Mouse (Mus musculus) layer of hippocampus, adult 8-10 months (tissue): ENCODE results near the gene Mrpl47. TPM values are rescaled to one million over a fixed set of nuclear protein-coding genes. Genes with fewer than 3 reads are reported as not detected.
"Not testable (repeated sequence)": the region's sequence is repeated elsewhere in the genome, so short reads cannot be mapped to it uniquely, and the experiment has no call there.

Source experiments
- DNase-seq, 2 experiments: peaks; one replicate each; pipeline ENCODE4 v3.0.0; 2022; ENCODE audit warnings: low spot score in 2 of 2
- total RNA-seq, 4 experiments: library from RNA; stranded (reverse); gene quantifications; 2 replicates each; pipeline ENCODE4 v1.2.4; 2022

Gene Mrpl47
- total RNA-seq: 10 to 100 TPM; 15.2 to 24.7 (median 22.4) TPM

DNA sequence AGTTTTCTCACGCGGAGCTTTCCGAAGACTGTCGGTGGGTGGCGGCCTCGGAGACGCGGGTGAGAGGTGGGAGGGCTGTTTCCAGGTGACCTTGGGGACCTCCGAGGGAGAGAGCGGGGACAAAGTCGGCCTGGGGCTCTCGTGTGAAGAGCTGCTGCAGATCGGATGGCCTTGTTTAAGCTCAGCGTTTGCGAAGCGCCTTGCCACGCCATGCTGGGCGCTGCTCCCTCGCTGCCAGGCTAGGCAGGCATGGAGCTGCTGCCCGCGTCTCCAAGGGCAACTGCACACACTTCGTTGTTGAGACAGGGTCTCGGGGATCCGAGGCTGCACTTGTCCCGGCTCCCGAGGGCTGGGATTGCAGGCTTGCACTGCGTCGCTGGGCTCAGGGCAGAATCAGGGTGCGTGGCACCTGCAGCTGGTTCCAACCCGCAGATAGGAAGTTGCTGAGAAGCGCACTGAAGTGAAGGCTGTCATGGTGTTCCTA is at the start of gene Mrpl47:
TSS of gene Mrpl47 (minus strand) at position 434 of the 484 bp plus-strand sequence.
- no peak for DNase-seq

DNA sequence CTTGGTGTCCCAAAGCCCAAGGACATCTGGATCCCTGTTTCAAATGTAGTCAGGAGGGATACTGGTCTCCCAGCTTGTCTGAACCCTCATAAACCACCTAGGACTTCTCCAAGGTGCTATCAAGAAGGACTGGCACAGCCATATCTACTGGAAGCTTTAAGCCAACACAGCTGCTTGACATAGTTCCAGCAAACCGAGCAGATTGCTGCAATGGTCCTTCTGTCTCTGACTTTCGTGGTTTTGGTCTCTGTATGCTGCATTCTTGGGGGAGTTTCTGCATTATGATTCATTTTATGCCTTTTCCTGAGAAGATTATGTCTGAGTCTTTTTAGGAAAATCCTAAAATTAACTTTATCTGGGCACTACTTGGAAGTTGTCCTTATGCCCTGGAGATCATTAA is 33.4 kb upstream of the Mrpl47 start:
- DNase-seq: no peak

DNA sequence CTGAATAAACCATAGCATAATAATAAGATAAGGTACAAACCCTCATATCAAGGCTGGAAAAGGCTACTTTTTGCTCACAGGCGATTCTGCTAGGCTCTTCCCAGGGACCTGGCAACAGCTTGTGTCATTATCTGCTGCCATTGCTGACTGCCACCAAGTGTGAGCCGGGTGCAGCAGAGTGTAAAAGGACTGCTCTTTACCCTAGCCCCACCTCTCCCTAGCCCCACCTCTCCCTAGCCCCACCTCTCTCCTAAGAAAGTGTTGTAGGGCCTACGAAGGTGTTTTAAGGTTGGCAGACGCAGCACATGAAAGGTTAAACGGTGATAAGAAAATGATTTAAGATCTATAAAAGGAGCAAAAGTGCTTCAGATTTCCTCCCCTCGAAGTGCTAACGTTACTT is 26.5 kb upstream of the Mrpl47 start:
- DNase-seq: no peak

DNA sequence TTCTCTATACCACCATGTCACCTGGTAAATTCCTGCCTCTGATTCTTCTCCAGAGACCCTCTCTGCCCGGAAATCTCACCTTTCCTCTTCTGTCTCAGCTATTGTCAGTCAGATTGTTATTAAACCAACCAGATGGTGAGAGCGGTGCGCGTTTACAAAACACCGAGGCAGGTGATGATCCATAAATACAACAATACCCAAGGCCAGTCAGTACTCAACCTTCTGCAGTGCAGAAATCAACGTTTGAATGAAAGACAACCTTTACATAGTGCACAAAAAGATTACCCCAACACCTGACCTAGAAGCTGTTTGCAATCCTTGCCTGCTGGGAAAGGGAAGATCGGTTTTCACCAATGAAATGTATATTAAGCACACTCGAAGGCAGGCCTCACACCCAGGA is 25.6 kb upstream of the Mrpl47 start:
- no peak for DNase-seq

DNA sequence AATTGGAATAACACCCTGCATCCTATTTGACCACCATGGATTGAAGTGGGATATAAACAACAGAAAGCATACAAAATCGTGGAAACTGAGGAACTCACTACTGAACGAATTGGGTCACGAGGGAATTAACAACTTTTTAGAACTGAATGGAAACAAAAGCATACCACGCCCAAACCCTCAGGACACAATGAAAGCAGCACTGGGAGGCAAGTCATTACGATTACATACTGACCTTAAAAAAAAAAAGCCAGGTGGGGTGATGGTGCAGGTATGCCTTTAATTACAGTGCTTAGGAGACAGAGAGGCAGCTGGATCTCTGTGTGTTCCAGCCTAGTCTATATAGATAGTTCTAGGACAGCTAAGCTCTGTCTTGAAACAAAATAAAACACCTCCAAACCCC is 21.8 kb upstream of the Mrpl47 start:
- no peak for DNase-seq

DNA sequence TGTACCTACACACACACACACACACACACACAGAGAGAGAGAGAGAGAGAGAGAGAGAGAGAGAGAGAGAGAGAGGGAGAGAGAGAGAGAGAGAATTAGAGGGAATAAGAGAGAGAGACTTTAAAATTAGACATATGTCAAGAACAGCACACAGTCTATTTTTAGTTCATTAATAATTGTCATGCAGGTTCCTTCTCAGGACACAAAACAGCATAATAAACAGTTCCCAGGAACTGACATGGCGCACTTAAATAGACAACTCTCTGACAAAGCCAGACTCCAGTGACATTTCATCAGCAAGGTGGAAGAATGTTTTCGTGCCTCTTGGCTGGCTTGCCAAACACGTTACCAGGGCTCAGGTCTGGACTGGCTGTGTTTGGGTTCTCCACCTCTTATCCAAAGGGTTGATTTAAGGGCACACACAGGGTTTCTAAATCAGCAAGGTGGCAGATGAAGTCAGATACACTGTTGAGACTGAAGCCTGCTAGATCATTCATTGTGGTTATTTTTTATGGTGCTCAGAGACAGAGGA is 17.0 kb upstream of the Mrpl47 start:
- DNase-seq: no peak

DNA sequence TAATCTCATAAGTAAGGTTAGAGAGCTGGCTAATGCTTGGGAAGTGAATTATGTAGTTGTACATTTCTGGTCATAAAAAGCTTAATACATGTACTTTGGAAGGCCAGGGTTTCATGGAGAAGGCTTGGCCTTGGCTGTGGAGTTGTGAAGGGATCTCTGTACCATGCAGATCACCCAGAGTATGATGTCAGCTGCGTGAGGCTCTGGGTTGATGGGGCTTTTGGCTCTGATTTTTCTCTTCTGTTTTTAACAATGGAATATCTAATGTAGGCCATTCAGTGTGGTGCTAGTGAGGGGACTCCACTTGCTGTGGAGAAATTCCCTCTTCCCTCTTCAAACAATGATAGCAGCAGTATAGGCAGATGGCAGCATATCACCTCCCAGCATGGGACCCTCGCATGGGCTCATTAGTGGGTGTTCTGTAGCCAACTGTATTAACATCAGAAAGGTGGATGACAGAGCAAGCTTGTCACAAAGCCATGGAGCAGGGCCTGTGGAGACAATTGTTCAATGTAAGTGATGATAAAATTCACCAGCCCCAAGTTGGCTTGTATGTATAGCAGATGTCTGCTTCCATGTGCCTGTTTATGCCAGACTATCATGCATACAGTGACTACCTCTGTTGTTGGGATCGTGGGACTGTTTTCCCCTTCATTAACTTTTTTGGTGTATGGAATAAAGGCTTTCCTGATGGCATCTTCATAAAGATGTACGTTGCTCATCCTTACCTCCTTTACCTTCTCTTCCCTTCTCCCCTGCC is 12.6 kb upstream of the Mrpl47 start:
- DNase-seq: no peak

DNA sequence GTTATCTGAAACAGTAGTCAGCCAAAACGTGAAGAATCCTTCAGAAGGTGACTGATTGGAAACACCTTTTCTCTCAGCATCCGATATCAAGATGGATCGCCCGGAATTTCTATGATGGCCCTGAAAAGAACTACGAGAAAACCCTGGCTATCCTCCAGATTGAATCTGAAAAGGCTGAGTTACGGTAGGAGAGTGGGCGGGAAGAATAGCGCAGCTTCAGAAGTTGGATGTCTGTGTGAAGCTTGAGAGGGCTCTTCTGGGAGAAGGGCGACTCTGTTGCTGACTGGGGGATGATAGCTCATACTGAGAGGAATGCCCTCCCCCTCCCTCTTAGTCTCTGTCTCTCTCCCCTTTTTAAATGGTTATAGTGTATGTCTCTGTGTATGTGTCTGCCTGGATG is 11.0 kb upstream of the Mrpl47 start:
- peak in 1 of 2 experiments; percentile 19 for DNase-seq

DNA sequence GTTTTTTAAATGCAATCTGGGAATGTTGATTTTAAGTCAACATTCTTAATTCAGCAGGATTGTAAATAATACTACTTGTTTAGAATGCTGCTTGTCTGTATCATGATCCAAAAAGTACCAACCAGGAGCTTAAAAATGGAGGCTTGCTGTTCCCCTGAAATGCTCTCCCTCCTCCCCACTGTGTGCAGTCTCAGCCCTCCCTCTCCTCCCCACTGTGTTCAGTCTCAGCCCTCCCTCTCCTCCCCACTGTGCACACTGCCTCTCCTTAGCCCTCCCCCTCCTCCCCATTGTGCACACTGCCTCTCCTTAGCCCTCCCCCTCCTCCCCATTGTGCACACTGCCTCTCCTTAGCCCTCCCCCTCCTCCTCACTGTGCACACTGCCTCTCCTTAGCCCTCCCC is 8.0 kb upstream of the Mrpl47 start:
- DNase-seq: not testable (repeated sequence)

DNA sequence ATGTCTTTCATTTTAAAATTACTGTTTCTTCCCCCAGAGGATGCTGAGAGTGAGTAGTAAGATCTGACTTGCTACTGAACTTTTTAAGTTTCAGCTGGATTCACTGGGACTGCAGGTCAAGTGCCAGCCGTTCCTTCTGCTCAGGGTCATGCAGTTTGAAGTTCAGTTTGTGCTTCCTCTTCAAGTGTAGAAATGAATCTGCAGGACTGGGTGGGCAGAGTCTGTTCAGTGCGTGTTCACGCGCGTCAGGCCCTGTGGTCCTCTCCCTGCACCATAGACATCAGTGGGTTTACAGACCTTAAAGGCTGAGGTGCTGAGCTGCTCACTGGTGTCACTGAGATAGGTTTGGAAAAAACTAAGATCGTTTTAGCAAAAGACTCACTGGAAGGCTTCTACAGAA is 7.6 kb upstream of the Mrpl47 start:
- DNase-seq: no peak

DNA sequence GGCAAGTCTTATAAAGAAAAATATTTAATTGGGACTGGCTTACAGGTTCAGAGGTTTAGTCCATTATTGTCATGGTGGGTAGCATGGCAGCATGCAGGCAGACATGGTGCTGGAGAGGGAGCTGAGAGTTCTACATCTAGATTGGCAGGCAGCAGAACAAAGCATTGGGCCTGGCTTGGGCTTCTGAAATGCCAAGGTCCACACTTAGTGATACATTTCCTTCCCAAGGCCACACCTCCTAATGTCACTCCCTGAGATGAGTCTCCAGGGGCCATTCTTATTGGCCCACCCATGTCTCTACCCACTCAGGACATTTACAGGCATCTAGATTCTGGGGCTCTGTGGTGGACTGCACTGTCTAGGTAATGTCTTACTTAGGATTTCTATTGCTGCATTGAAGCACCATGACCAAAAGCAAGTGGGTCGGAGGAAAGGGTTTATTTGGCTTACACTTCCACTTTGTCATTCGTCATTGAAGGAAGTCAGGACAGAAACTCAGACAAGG is 4.9 kb upstream of the Mrpl47 start:
- no peak for DNase-seq

DNA sequence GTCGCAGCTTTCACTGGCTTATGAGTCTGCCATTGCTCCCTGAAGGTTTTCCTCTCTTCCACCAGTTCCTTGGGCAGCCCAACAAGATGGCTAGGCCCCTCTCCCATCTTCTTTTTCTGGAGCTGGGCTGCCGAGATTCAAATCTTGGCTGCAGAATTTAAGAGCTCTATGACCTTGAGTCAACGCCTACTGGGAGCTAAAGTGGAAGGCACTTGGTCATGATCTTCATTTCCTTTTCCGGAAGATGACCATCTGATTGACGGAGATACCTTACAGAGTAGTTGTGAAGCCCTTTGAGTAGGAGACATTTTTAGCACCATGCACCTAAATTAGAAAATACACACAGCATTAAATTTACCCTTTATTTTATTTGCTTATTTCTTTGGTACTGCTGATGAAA is 1.1 kb upstream of the Mrpl47 start:
- no peak for DNase-seq

DNA sequence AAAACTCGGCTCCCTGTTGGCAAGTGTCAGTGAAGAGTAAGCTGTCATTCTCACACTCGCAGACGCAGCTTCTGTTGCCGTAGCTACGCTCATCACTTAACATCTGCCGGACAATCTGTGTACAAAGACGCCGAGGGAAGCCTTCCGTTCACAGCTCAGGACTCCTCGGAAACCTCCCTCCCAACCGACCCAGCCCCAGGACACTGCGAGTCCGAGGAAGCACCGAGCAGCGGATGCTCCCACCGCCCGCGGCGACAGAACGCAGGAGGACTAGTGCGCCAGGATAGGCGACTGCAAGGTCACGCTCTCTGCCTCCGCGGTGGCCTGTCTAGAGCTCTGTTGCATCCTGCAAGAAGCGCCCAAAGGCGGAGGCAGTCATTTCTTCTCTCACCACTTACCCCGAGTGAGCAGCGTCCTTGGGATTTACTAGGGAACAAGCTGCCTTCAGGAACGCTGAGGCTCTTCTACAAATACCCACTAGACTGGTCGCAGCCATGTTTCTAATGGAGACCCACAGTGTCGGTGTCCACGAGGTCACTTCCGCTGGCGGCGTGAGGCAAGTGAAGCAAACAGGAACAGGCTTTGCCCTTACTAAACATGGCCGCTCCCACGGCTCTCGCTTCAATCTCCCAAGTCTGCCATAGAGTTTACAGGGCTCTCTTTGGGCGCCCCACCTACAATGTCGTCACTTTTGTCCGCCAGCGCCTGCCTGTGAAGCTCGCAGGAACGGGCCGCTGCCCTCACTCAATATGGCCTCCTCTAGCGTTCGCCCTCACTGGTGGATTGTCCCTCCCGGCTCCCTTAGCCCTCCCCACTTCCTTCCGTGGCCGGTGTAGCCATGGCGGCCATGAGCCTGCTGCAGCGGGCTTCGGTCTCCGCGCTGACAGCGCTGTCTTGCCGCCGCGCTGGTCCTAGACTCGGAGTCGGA is 897 bp downstream of the Mrpl47 start, which contains the start of gene Ndufb5:
TSS of gene Ndufb5 (plus strand) at position 747 of the 928 bp plus-strand sequence.
- peak; percentile 99 for DNase-seq

DNA sequence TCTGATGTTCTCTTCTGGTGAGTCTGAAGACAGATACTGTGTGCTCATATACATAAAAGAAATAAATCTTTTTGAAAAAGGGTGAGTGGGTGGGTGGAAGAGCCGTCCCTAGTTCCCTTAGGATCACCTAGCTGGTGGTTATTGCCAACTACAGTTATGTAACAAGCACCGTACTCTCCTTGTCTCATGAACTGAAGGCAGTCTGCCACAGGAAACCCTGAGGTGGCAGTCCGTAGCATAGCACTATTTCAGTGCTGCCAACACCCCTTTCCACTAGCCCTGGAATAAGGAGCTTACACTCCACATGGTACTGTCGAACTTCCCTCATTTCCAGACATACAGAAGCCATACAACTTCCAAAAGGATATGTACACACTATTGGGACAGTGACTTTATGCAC is 9.5 kb downstream of the Mrpl47 start:
- no peak for DNase-seq

DNA sequence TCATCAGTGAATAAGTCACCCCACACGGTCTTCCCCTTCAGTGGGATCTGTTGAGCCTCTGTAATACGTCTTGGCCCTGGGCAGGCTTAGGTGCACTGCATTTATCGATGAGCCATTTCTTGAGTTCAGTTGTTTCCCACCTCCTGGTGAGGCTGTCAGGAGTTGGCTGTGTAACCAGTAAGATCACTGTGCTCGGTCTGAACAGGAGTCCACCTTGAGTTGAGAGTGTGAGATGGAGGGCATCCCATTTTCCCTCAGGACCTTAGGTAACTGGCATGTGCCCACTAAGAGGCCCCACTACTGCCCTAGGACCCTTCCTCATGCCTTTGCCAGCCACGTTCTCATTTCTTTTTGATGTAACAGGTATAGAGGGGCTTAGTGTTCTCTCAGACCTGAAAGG is 11.5 kb downstream of the Mrpl47 start:
- no peak for DNase-seq

DNA sequence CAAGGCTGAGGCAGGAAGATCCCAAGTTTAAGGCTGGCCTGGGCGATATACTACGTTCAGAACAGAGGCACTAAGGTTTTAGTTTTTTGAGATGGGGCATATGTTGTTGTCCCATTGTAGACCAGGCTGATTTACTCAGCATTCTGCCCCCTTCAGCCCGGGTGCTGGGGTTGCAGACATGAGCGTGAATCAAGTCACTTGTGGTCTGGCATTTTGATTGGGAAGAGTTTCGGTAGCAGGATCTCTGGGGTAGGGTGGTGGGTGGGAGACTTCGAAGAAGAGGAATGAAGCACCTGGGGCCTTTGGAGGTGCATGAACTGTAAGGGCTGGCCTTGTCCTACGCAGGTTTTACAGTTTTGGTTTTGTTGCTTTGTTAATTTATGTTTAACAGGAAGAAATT is 13.2 kb downstream of the Mrpl47 start:
- DNase-seq: no peak

DNA sequence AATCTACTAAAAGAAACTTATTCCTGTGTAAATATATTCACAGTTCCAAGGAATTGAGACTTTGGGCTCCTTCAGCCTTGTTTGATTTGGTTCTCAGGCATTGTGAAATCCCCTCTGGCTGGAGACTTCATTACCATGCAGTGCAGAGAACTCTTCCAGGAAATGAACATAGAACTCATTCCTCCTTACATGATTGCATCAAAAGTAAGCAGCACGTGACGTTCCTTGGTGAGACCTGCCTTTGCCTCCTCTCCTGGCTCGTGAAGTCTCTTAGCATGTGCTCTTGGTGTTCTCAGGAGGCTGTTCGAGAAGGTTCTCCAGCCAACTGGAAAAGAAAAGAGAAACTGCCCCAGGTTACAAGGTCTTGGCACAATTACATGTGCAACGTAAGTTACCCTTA is 19.1 kb downstream of the Mrpl47 start:
- DNase-seq: no peak

DNA sequence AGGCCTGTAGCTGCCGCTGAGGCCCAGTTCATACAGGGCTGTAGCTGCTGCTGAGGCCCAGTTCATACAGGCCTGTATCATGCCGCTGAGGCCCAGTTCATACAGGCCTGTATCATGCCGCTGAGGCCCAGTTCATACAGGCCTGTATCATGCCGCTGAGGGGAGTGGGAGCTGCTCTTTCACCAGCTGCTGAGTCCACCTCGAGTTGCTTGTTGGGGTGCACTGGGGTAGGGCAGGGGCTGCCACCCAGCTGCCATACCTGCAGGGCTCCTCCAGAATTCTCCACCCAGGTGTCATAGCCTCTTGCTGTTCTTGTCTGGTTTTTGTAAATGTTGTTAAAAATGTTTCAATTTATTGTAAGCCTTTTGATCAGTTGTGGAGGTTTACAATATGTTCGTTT is 20.0 kb downstream of the Mrpl47 start:
- not testable (repeated sequence) for DNase-seq

DNA sequence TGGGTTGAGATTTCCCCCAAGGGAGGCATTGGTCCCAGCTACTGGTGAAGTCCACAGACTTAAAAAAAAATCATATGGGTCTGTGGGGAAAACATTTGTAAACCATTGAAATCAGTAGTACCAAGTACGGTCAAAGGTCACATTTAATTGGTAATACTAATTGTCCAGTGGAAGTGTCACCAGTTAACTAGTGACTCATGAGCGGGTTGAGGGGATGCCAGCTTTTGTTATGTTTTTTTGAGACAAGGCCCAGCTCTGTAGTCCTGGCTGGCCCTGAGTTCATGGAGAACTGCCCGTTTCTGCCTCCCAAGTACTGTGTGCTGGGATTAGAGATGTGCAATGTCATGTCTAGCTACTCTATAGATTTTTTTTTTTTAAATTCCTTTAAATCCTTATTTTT is 23.7 kb downstream of the Mrpl47 start:
- no peak for DNase-seq

DNA sequence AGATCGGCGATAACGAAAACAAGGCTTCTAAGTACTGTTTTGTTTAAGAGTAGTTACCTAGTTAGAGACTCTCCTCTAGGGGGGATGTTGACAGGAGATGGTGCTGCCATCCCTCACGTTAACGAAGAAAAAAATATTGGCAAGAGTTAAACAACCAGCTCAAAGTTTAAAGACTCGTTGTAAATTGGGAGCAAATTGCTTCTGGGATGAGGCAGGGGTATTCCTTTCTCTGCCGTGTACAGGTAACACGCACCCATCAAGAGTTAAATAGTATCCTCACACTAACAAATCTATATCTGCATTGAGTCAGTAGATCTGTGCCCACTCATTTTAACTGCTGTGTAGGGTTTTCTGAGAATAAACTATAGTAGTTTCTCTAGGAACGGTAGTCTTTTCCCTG is 28.0 kb downstream of the Mrpl47 start:
- no peak for DNase-seq

DNA sequence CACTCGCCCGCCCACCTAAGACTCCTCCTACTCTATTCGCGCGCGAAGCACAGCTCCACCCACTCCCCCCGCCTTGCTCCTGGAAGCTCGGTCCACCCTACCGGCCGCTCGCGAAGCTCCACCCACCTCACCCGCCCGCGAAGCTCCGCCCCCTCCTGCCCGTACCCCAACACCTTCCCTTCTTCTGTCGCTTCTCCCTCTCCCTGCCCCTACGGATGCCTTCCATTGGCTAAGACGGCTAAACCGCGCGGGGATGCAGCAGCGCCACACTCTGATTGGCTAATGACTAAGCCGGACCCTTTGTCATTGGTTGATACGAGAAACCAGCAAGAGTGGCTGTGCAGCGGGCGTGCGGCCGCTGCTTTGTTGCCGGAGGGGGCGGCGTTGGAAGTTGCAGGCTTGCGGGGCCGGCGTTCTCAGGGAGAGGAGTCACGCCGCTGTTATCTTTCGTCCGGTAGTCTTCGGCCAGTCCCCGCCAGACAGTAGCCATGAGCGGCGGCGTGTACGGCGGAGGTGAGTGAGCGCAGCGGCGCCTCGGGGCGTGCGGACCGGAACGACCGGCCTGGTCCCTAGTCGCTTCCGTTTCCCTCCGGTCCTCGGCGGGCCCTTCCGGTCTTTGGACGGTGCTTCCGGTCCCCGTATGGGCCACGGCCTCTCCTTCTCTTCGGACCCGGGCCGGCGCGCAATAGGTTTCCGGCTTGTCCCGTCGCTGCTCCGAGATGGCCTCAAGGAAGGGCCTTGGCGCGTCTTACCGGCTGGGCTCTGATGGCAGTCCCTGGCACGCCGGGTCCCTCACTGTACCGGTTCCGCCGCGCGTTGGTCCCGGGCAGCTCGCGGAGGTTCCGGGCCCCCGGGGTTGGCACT is 28.8 kb downstream of the Mrpl47 start:
- DNase-seq: peak; percentile 97 to 99
